ENCODE assay signal across 8 mouse cellular contexts in genomic region chr10:79766001-79766507, GRCm38 (mm10). TPM values are rescaled to one million over a fixed set of nuclear protein-coding genes. Genes with fewer than 3 reads are reported as not detected.
DNase-seq lines count a peak whose midpoint lies in the region; ATAC-seq and TF ChIP-seq lines count a peak whose summit lies in the region.

No protein-coding gene starts in this region.

- TF ChIP-seq CTCF in E14TG2a.4 (conservative IDR thresholded peaks at IDR 0.05; ENCODE audit: low read length): no peak
- no peak for TF ChIP-seq CTCF in heart, postnatal 0 days (IDR thresholded peaks at IDR 0.05; ENCODE audit: low read depth)
- no peak for TF ChIP-seq CTCF in liver, postnatal 0 days (IDR thresholded peaks at IDR 0.05; ENCODE audit: low read depth)

- TF ChIP-seq EP300 in heart, postnatal 0 days (IDR thresholded peaks at IDR 0.05; ENCODE audit: low read depth): no peak
- TF ChIP-seq EP300 in liver, postnatal 0 days (IDR thresholded peaks at IDR 0.05; ENCODE audit: low read depth): no peak

- H3K36me3 ChIP-seq in erythroblast, embryonic 14.5 days (ENCODE audit: control insufficient read depth): peaks cover 44% of the 10 kb centered on the region
- H3K36me3 ChIP-seq in E14TG2a.4 (ENCODE audit: insufficient read depth, low read length): peaks cover 48% of the 10 kb centered on the region
- H3K36me3 ChIP-seq in heart, postnatal 0 days (replicated peaks; ENCODE audit: control insufficient read depth, insufficient read depth, low read length): peaks cover 13% of the 10 kb centered on the region
- peaks cover 18% of the 10 kb centered on the region for H3K36me3 ChIP-seq in liver, postnatal 0 days (replicated peaks; ENCODE audit: insufficient read depth, low read length)

- peaks cover 54% of the 10 kb centered on the region for H3K4me1 ChIP-seq in erythroblast, embryonic 14.5 days (ENCODE audit: control insufficient read depth)
- H3K4me1 ChIP-seq in E14TG2a.4 (replicated peaks; ENCODE audit: low read depth, low read length): peaks cover 60% of the 10 kb centered on the region
- peaks cover 31% of the 10 kb centered on the region for H3K4me1 ChIP-seq in heart, postnatal 0 days (ENCODE audit: control insufficient read depth, insufficient read depth)
- H3K4me1 ChIP-seq in liver, postnatal 0 days (ENCODE audit: insufficient read depth): peaks cover 30% of the 10 kb centered on the region

- H3K27me3 ChIP-seq in erythroblast, embryonic 14.5 days (ENCODE audit: control insufficient read depth): peaks cover 5% of the 10 kb centered on the region
- peaks cover 7% of the 10 kb centered on the region for H3K27me3 ChIP-seq in E14TG2a.4 (ENCODE audit: insufficient read depth, low read length)
- H3K27me3 ChIP-seq in heart, postnatal 0 days (ENCODE audit: control insufficient read depth, insufficient read depth, low read length): no peaks in the 10 kb centered on the region
- H3K27me3 ChIP-seq in liver, postnatal 0 days (ENCODE audit: insufficient read depth, low read length): no peaks in the 10 kb centered on the region

- H3K4me2 ChIP-seq in heart, postnatal 0 days (ENCODE audit: low read depth, low read length): peak overlapping the region; percentile 77
- peak overlapping the region; percentile 85 for H3K4me2 ChIP-seq in liver, postnatal 0 days (ENCODE audit: low read depth, low read length)

- ATAC-seq in erythroblast, adult 5-6 weeks (replicated peaks; ENCODE audit: low FRiP score, poor library complexity, severe bottlenecking): no peak
- ATAC-seq in heart, postnatal 0 days (ENCODE audit: insufficient read depth, low read depth): no peak
- ATAC-seq in liver, postnatal 0 days: no peak

- peak overlapping the region; percentile 78 for H3K4me3 ChIP-seq in erythroblast, embryonic 14.5 days (replicated peaks)
- peak overlapping the region; percentile 96 for H3K4me3 ChIP-seq in E14TG2a.4 (replicated peaks; ENCODE audit: low read length)
- peak overlapping the region; percentile 88 for H3K4me3 ChIP-seq in heart, postnatal 0 days (ENCODE audit: low read depth, low read length)
- peak overlapping the region; percentile 96 for H3K4me3 ChIP-seq in liver, postnatal 0 days (ENCODE audit: low read depth, low read length)

- peak overlapping the region; percentile 87 for H3K9ac ChIP-seq in heart, postnatal 0 days (replicated peaks; ENCODE audit: low read depth, low read length)
- H3K9ac ChIP-seq in liver, postnatal 0 days (replicated peaks): peak overlapping the region; percentile 96

- H3K9me3 ChIP-seq in erythroblast, embryonic 14.5 days (ENCODE audit: control insufficient read depth, low read length): no peaks in the 10 kb centered on the region
- H3K9me3 ChIP-seq in E14TG2a.4 (ENCODE audit: low read length): no peaks in the 10 kb centered on the region
- H3K9me3 ChIP-seq in heart, postnatal 0 days (replicated peaks; ENCODE audit: control insufficient read depth, low read length): no peaks in the 10 kb centered on the region
- H3K9me3 ChIP-seq in liver, postnatal 0 days (ENCODE audit: low read length): no peaks in the 10 kb centered on the region

- no peak for DNase-seq in heart, postnatal 0 days (ENCODE audit: low spot score)
- no peak for DNase-seq in liver, postnatal 0 days
- no peak for DNase-seq in urinary bladder, adult 2 months (ENCODE audit: low spot score)
- DNase-seq in adrenal gland, postnatal 25 days: no peak
- DNase-seq in adrenal gland, adult (ENCODE audit: inconsistent age in 2 of 2, low spot score in 1 of 2): no peak

- peak overlapping the region; percentile 91 for H3K27ac ChIP-seq in heart, postnatal 0 days (ENCODE audit: low read depth)
- H3K27ac ChIP-seq in liver, postnatal 0 days (ENCODE audit: low read depth): peak overlapping the region; percentile 95

- WGBS in heart, postnatal 0 days: 6% methylated on average over 15 of the region's 16 CpGs
- whole genome bisulfite sequencing in liver, postnatal 0 days (ENCODE audit: insufficient replicate concordance): 5% methylated on average over 16 of the region's 16 CpGs

RNA-seq across cellular contexts. Expression of gene Rnf126, which starts 0.7 kb away (rescaled TPM):
- polyA plus RNA-seq in erythroblast, embryonic 14.5 days (2012): 35.3 and 45.1 TPM in 2 replicates
- 11.3 and 12.1 TPM in 2 replicates for total RNA-seq in erythroblast, adult 5-6 weeks (2015; ENCODE audit: low replicate concordance)
- total RNA-seq in erythroblast, adult 5-6 weeks (2017; ENCODE audit: low replicate concordance): 2.6 and 10.7 TPM in 2 replicates
- 38.6 and 67.5 TPM in 2 replicates for total RNA-seq in heart, postnatal 0 days (2014; rRNA removed; ENCODE audit: low replicate concordance)
- 35.9 and 37.6 TPM in 2 replicates for polyA plus RNA-seq in heart, postnatal 0 days (2015; fragmentation: Nextera tagmentation; extraction: Ambion mirVana)
- 28.2 and 34.1 TPM in 2 replicates for polyA plus RNA-seq in liver, postnatal 0 days (2015; fragmentation: Nextera tagmentation; extraction: Ambion mirVana)
- polyA plus RNA-seq in urinary bladder, adult 2 months (2012; rRNA removed): 54.5 and 59.4 TPM in 2 replicates
- total RNA-seq in adrenal gland, postnatal 25 days (2021): 59.5 and 63.8 TPM in 2 replicates

RNA-seq across cellular contexts. Expression of gene Fstl3, which starts 11.0 kb away (rescaled TPM):
- 0.02 and 0.04 TPM in 2 replicates for polyA plus RNA-seq in erythroblast, embryonic 14.5 days (2012)
- 1.7 and 5.8 TPM in 2 replicates for total RNA-seq in erythroblast, adult 5-6 weeks (2015; ENCODE audit: low replicate concordance)
- total RNA-seq in erythroblast, adult 5-6 weeks (2017; ENCODE audit: low replicate concordance): not detected in 2 replicates
- total RNA-seq in heart, postnatal 0 days (2014; rRNA removed; ENCODE audit: low replicate concordance): 21.4 and 28.0 TPM in 2 replicates
- polyA plus RNA-seq in heart, postnatal 0 days (2015; fragmentation: Nextera tagmentation; extraction: Ambion mirVana): 13.2 and 13.7 TPM in 2 replicates
- 0.36 and 0.63 TPM in 2 replicates for polyA plus RNA-seq in liver, postnatal 0 days (2015; fragmentation: Nextera tagmentation; extraction: Ambion mirVana)
- 41.4 and 44.3 TPM in 2 replicates for polyA plus RNA-seq in urinary bladder, adult 2 months (2012; rRNA removed)
- 8.5 and 10.6 TPM in 2 replicates for total RNA-seq in adrenal gland, postnatal 25 days (2021)

RNA-seq across cellular contexts. Expression of gene Fgf22, which starts 11.2 kb away (rescaled TPM):
- polyA plus RNA-seq in erythroblast, embryonic 14.5 days (2012): not detected in 2 replicates
- total RNA-seq in erythroblast, adult 5-6 weeks (2015; ENCODE audit: low replicate concordance): not detected in 2 replicates
- 0.26 TPM in 1 of 2 replicates, not detected in the other for total RNA-seq in erythroblast, adult 5-6 weeks (2017; ENCODE audit: low replicate concordance)
- total RNA-seq in heart, postnatal 0 days (2014; rRNA removed; ENCODE audit: low replicate concordance): not detected in 2 replicates
- polyA plus RNA-seq in heart, postnatal 0 days (2015; fragmentation: Nextera tagmentation; extraction: Ambion mirVana): 0.14 TPM in 1 of 2 replicates, not detected in the other
- polyA plus RNA-seq in liver, postnatal 0 days (2015; fragmentation: Nextera tagmentation; extraction: Ambion mirVana): not detected in 2 replicates
- polyA plus RNA-seq in urinary bladder, adult 2 months (2012; rRNA removed): 0.04 and 0.06 TPM in 2 replicates
- not detected in 2 replicates for total RNA-seq in adrenal gland, postnatal 25 days (2021)

RNA-seq across cellular contexts. Expression of gene Polrmt, which starts 19.7 kb away (rescaled TPM):
- 2.1 and 2.5 TPM in 2 replicates for polyA plus RNA-seq in erythroblast, embryonic 14.5 days (2012)
- 3.6 and 4.8 TPM in 2 replicates for total RNA-seq in erythroblast, adult 5-6 weeks (2015; ENCODE audit: low replicate concordance)
- 1.1 and 5.0 TPM in 2 replicates for total RNA-seq in erythroblast, adult 5-6 weeks (2017; ENCODE audit: low replicate concordance)
- total RNA-seq in heart, postnatal 0 days (2014; rRNA removed; ENCODE audit: low replicate concordance): 36.9 and 56.2 TPM in 2 replicates
- 25.1 and 26.3 TPM in 2 replicates for polyA plus RNA-seq in heart, postnatal 0 days (2015; fragmentation: Nextera tagmentation; extraction: Ambion mirVana)
- 9.9 and 12.6 TPM in 2 replicates for polyA plus RNA-seq in liver, postnatal 0 days (2015; fragmentation: Nextera tagmentation; extraction: Ambion mirVana)
- 28.5 and 31.7 TPM in 2 replicates for polyA plus RNA-seq in urinary bladder, adult 2 months (2012; rRNA removed)
- total RNA-seq in adrenal gland, postnatal 25 days (2021): 70.4 and 74.1 TPM in 2 replicates

RNA-seq across cellular contexts. Expression of gene Prss57, which starts 24.7 kb away (rescaled TPM):
- 0.02 TPM in 1 of 2 replicates, not detected in the other for polyA plus RNA-seq in erythroblast, embryonic 14.5 days (2012)
- total RNA-seq in erythroblast, adult 5-6 weeks (2015; ENCODE audit: low replicate concordance): 30.5 and 45.0 TPM in 2 replicates
- total RNA-seq in erythroblast, adult 5-6 weeks (2017; ENCODE audit: low replicate concordance): 6.8 and 14.3 TPM in 2 replicates
- total RNA-seq in heart, postnatal 0 days (2014; rRNA removed; ENCODE audit: low replicate concordance): 1.3 and 1.4 TPM in 2 replicates
- not detected in 2 replicates for polyA plus RNA-seq in heart, postnatal 0 days (2015; fragmentation: Nextera tagmentation; extraction: Ambion mirVana)
- polyA plus RNA-seq in liver, postnatal 0 days (2015; fragmentation: Nextera tagmentation; extraction: Ambion mirVana): 5.0 and 7.2 TPM in 2 replicates
- polyA plus RNA-seq in urinary bladder, adult 2 months (2012; rRNA removed): 0.47 and 0.49 TPM in 2 replicates
- not detected in 2 replicates for total RNA-seq in adrenal gland, postnatal 25 days (2021)
